Mouse (Mus musculus) skeletal muscle tissue, postnatal 0 days (tissue): ENCODE measurements around the gene Purb. TPM values are rescaled to one million over a fixed set of nuclear protein-coding genes. Genes with fewer than 3 reads are reported as not detected.

Experiments used
- microRNA-seq, 2 experiments: library from miRNA; unstranded; fragments of <30 nt; microRNA quantifications; one replicate each; pipeline ENCODE4; 2016
- polyA plus RNA-seq: library from polyadenylated mRNA; unstranded; fragments of >200 nt; fragmentation: Nextera tagmentation; extraction: Ambion mirVana; gene quantifications from 2 replicates; pipeline ENCODE4 v1.2.1, GENCODE M21; 2015

Gene Purb
- polyA plus RNA-seq = 24.8 and 28.3 TPM in 2 replicates

DNA sequence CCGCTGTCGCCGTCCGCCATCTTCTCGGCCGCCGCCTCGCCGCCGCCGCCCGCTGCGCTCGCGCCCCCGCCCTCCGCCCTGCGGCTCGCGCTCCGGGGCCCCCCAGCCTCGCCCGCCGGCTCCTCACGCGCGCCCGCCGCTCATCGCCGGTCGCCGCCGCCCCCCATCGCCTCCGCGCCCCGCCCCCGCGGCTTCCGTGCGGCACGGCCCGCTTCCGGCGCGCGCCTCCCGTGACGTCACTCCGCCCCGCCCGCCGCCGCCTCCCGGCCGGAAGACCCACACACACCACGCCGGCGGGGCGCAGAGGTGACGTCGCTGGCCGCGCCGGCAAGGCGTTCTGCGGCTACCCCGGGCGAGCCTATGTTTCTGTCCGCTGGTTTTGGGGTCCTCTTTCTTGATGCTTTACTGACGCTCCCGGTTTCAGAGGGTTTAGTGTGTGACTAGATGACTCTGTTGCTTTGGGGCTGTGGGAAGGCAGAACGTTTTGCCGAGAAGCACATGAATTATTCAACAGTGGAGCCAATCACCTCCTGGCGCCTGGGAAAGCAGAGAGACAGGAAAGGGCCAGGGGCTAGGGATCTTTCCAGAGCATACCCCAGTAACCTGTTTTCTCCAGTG is at the start of gene Purb:
TSS of gene Purb (minus strand) at position 51 of the 618 bp plus-strand sequence.

DNA sequence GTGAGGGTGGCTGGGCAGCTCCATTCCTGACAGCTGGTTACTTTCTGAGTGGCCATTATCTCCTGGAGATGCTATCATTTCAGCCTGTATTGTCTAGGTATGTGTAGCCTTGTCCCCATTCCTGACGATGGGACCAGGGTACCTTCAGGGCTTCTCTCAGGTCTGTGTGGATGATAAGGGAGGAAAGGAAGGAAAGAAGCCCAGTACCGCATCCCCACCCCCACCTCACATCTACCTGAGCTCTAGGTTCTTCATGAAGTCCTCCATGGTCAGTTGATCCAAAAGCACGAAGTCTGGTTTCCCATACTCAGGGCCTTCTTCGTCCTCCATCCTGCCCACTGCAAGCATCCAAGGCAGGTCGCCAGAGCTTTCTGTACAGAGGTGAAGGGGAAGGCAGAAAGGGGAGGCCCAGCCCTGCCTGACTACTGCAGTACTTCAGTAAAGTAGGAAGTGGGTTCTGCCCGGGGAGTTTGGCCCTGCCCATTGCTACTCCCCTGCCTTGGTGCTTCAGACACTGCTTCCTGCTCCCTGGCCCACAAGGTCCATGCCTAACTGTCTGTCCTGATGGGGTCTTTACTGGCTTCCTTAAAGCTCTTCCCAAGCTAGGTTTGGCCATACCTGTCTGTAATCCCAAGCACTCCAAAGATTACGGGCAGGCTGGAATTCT is 44.9 kb upstream of the Purb start, which contains the start of gene Myo1g:
TSS of gene Myo1g (minus strand) at position 459 of the 667 bp plus-strand sequence.

DNA sequence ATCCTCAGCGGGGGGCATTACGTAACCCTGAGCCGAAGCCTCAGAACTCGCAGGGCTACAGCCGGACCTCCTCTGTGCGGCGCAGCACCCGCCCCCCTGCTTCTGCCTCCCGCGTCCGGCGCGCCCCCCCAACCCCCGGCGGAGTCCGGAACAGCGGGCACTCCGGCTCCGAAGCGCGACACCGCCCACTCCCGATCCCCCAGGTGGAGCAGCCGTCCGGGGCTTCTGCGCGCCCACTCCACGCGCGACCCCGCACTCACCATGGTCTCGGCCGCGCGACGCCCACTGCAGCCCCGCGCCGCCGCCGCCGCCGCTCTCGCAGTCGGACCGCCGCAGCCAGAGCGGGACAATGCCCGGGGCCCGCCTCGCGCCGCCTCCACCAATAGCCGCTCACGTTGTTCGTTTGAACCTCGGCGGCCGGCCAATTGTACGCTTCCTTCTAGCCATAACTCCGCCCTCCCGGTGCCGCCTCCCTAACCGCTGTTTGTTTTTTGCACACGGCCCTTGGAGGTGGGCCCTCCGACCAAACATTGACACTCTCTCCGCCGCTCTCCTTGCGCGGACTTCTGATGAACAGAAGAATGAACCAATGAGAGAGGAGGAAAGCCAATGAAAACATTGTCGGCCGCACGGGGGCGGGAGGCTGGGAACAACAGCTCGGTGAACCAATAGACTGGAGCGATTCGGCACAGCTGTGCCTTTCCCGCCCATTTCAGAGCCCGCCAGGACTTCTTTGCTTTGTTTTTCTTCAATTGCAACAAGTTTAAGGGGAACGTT is 31.5 kb downstream of the Purb start, which contains the start of gene H2afv:
TSS of gene H2afv (minus strand) at position 367 of the 777 bp plus-strand sequence.

Small RNAs within 50 kb of the gene (microRNA-seq; reads per million reads assigned to microRNA genes)
- gene Gm22123 = 0 to 0.21 reads per million in 2 experiments

Other genes with a start within 250 kb of the Purb start
- gene Npc1l1, start 245.8 kb downstream of the Purb start, polyA plus RNA-seq = 0.07 TPM in 1 of 2 replicates, not detected in the other
- gene Ddx56, start 208.1 kb downstream of the Purb start, polyA plus RNA-seq = 46.7 and 50.0 TPM in 2 replicates
- gene Tmed4, start 201.0 kb downstream of the Purb start, polyA plus RNA-seq = 98.0 and 103 TPM in 2 replicates
- gene Ogdh, start 184.3 kb downstream of the Purb start, polyA plus RNA-seq = 142 and 144 TPM in 2 replicates
- 4.9 and 5.0 TPM in 2 replicates for gene Zmiz2, start 86.8 kb downstream of the Purb start, polyA plus RNA-seq
- 2,482 and 2,823 TPM in 2 replicates for gene Ppia, start 60.5 kb downstream of the Purb start, polyA plus RNA-seq
- gene H2afv, start 31.5 kb downstream of the Purb start, polyA plus RNA-seq = 176 and 188 TPM in 2 replicates
- gene Myo1g, start 45.0 kb upstream of the Purb start, polyA plus RNA-seq = 1.8 and 2.3 TPM in 2 replicates
- gene Ccm2, start 71.0 kb upstream of the Purb start, polyA plus RNA-seq = 51.3 and 56.4 TPM in 2 replicates
- 1.3 and 1.9 TPM in 2 replicates for gene Nacad, start 130.1 kb upstream of the Purb start, polyA plus RNA-seq
- gene Tbrg4, start 150.2 kb upstream of the Purb start, polyA plus RNA-seq = 40.9 and 43.6 TPM in 2 replicates
- not detected in 2 replicates for gene Wap, start 162.7 kb upstream of the Purb start, polyA plus RNA-seq
- 1.8 and 1.9 TPM in 2 replicates for gene Ramp3, start 182.6 kb upstream of the Purb start, polyA plus RNA-seq